Mouse (Mus musculus): ENCODE results near the gene Zfp9.
A peak's percentile ranks its signal among the peaks of the same experiment; 100 is the strongest.

The Zfp9 gene

DNA sequence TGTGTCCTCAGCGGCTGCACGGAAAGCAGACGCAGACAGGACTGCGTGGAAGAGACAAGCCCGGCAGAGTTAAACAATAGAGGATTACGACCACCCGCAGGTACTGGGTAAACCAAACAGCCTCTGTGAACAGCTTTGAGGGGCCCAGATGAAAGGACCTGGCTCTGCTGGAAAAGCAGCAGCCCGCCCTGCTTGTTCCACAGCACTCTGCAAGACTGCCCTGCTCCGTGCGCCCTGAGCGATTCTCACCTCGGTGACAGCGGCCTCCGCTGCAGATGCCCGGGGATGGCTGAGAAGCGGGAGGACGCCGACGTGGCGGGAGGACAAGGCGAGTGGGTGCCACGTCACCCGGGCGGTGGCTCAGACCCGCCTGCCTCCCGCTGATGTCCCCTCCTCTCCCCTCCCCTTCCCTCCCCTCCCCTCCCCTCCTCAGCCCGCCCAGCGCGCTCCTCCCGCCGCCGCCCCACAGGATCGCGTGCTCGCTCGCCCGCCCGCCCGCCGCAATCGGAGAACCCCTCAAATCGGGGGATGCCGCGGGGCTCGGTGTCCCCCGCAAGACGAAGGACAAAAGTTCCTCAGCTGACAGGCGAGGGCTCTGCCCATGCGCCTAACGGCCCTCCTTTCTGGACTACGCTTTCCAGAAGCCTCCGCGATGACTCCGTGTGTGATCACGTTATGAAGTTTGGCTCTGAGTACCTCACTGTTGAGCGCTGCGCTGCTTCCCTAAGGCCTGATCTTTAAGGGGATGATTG lies at the start of gene Zfp9:
Zfp9 (minus strand) TSS at position 364 of the 752 bp plus-strand sequence.
- DNase-seq (ENCODE audit: low spot score), result peak; percentile 78

DNA sequence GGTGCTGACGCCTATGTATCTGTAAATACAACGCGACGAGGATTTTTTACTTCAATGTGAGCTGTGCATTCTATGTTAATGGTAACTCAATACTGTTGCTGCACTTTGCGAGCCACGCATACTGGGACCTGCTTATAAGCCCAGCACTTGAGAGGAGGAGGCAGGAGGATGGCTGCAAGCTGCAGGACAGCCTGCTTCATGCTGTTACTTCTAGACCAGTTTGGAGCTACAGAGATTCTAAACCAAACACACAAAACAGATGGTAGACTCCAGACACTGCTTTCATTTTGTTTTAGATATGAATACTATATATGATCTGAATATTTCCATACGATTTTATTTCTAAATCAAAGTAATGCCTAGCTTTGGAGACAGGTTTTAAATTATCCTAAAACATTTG lies 41.5 kb upstream of the Zfp9 start:
- no peak for DNase-seq (ENCODE audit: low spot score)

DNA sequence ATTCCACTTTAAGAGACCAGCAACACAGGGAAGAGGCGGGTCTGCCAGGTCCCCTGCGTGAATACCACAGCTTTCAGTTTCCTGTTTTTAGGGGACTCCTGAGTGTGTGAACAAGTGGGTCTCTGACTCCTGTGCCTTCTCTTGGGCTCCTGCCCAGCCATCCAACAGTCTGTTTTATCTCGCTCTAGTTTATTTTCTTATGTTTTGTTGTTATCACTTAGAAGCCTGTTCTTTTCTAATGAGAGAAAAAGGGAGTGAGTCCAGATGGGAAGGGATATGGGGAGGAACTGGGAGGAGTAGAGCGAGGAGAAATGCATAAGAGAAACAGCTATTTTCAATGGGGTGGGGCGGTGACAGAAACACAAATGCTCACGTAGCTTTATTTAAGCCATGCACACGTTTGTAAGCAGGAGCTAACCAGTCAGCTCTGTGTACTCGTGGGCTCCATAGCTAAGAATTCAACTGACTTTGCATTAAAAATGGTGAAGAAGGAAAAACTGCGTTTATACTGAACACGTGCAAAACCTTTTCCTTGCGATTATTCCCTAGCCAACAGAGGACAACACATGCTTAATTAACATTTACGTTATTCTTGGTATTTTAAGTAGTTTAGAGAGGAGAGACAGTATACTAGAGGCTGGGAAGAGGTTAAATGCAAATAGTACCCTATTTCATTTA lies 34.4 kb upstream of the Zfp9 start:
- DNase-seq (ENCODE audit: low spot score), result no peak

DNA sequence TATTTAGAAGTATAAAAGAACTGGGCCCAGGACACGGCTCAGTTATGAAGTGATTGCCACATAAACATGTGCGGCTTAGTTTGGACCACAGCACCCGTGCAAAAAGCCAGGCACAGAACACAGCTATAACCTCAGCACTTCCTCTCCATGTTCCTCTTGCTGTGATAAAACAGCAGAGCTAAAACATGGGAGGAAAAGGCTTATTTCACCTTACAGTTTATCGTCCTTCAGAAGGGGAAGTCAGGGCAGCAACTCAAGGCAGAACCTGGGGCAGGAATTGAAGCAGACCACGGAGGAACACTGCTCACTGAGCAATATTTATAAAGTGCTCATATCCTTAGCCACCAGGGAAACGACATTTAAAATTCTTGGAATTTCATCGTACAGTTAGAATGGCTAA lies 19.9 kb upstream of the Zfp9 start:
- DNase-seq (ENCODE audit: low spot score), result no peak

DNA sequence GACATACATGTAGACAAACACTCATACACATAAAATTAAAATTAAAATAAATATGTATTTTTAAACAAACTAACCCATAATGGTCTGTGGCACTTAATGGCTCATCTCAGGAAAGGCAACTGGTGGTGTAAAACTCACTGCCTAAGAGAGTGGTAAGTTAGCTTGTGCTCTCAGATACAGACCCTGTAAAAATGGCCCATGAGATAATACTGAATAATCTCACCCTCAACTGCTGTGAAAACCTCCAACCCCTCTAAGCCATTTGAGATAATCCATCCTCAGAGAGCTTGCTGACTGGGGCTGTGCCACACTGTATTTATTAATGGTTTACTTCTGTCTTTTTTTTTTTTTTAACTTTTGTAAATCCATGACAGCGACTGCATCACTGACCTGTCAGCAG lies 3.0 kb upstream of the Zfp9 start:
- DNase-seq (ENCODE audit: low spot score), result no peak

DNA sequence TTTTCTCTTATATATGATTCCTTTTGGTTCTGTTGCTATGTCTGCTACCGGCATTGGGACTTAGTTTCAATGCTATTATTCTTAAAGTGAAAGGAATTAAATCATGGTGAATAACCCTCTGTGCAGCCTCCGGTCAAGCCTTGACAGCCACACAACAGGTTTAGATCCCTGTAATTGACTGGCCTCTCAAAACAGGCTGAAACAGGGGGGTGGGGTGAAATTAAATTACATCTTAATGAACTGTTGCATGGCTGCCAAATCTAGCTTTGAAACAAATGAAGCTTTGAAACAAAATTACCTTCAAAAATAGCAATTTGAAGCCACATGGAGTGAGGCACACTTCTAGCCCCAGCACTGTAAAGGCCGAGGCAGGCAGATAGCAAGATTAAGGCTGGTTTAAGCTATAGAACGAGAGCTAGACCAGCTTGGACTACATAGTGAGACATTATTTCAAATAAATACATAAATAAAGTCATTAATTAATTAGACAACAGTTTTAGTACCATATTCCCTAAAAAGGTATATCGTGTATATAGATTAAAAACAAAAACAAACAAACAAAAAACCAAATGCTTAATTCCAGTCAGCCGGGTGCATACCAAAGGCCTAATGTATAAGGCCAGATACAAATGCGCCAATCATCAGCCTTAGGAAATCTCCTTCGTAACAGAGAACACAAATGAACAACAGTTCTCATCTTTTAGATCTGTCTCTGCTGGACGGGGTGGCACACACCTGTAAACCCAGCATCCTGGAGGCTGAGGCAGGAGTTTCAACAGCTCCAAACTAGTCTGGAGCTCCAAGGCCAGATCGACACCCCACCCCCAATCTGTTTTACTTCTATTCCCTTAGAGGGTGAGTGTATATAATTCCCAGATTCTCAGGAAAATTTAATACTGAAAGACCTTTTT lies 990 bp downstream of the Zfp9 start:
- DNase-seq (ENCODE audit: low spot score), result peak; percentile 21

DNA sequence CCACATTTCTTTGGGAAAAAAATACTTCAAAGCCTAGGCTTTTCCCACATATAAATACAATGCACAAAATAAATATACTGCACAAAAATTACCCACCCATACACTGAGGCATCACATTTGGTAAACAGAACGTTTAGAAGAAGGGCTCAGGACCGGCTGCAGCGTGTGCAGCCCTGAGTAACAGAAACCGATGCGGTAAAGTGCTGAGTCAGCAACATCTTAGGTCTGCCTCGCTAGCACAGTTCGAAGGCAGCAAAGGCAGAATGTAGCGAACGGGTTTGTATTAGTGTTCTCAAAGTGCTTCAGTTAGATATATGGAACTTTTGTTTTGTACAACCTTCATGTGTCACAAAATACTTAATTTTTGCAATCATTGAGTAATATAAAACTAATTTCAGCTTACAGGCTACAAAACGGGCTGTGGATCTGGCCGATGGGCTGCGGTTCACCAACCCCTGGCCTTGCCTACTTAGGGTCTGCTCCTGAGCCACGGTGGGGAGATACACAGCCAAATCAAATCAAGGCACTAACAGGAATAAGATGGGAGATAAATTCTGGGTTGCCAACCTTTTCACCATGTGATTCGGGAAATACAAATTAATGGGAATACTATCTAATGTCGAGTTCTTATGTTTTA lies 16.9 kb downstream of the Zfp9 start:
- no peak for DNase-seq (ENCODE audit: low spot score)

DNA sequence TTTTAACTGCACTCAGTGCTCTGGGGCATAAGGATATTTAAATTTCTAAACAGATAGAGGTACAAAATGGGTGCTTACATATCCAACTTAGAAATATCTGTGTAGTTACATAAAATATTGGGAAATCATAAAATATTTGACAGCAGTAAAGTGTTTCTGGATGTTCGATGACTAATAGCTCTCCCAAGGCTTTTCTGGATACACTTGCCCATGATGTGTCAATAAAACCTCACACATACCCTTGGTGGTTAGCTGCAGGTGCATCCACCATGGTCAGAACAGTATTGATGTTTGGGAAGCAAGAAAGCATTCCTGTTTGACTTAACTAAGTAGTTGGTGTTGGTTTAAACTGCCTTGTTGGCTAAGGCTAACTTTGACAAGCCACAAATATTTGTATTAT lies 21.4 kb downstream of the Zfp9 start:
- no peak for DNase-seq (ENCODE audit: low spot score)

DNA sequence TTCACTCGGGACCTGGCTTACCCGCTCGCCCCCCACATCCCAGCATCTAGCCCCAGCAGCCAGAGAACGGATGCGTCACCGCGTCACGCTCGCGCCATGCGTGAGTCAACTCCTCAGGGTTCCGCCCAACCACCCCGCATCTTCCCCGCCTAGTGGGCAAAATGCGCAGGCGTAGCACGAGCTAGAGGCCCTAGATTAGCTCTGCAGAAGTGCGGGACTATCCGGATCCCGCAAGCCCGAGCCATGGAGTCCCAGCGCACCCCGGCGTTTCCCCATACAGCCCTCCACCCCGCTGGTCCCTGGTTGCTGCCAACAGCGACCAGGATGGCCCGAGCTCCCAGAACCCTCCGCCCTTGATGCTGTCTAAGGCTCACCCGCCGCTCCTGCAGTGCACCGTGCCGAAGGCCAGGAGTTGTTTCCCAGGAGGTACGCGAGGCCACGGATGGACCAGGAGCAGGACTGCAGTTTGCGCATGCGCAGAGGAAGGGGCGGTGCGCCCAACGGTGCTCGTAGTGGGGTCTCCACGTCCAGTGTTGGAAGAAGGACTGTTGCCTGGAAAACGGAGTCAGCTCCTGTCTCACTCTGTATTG lies 24.0 kb downstream of the Zfp9 start, which contains the start of gene Zfp248:
Zfp248 (minus strand) TSS at position 487 of the 590 bp plus-strand sequence.
- peak; percentile 92 for DNase-seq (ENCODE audit: low spot score)

DNA sequence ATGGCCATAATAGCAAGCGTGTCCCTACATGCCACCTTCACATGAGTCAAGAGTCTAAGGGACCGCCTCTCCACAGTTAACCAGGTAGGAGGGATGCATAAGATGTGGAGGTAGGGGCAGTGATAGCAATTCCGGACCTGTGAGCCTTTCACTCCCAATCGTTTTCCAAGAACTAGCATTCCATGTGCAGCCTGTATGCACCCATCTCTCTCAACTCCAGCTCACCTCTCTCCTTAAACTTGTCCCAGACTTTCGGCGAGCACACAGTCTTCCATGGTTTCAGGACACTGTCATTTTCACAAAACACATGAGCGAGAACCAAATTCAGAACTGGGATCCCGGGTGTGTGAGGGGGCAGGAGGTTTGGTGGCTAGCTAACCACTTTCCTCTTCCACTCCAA lies 24.7 kb downstream of the Zfp9 start:
- peak; percentile 20 for DNase-seq (ENCODE audit: low spot score)

DNA sequence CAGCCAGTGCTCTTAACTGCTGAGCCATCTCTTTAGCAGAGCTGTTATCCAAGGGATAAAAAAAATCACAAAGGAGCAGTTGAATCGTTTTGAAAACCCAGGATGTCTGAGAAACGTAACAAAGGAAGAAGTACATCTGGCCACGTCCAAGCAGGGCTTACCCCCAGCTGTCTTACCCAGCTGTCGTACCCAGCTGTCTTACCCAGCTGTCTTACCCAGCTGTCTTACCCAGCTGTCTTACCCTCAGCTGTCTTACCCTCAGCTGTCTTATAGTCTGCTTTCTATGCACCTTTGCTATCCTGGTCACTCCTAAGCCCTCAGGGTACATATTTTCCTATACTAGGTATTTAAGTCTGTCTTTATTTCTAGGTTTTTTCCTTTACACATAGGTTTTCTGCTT lies 47.6 kb downstream of the Zfp9 start:
- no peak for DNase-seq (ENCODE audit: low spot score)

DNA sequence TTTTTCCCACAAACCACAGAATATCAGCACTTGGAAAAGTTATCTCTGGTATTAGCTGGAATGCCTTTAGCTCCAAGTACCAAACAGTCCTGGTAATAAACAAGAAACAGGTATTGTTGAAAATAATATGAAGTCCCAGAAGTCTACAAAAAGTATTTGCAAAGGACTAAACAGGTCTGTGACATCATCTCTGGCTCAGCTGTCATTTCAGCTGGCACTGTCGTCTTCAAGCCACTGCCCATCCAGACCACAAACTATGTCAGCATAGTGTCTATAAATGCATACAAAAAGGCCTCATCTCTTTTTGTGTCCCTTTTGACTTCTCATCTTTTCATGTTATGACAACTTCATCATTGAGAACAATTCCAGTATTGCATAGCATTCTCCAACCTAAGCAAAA lies 52.5 kb downstream of the Zfp9 start:
- no peak for DNase-seq (ENCODE audit: low spot score)

DNA sequence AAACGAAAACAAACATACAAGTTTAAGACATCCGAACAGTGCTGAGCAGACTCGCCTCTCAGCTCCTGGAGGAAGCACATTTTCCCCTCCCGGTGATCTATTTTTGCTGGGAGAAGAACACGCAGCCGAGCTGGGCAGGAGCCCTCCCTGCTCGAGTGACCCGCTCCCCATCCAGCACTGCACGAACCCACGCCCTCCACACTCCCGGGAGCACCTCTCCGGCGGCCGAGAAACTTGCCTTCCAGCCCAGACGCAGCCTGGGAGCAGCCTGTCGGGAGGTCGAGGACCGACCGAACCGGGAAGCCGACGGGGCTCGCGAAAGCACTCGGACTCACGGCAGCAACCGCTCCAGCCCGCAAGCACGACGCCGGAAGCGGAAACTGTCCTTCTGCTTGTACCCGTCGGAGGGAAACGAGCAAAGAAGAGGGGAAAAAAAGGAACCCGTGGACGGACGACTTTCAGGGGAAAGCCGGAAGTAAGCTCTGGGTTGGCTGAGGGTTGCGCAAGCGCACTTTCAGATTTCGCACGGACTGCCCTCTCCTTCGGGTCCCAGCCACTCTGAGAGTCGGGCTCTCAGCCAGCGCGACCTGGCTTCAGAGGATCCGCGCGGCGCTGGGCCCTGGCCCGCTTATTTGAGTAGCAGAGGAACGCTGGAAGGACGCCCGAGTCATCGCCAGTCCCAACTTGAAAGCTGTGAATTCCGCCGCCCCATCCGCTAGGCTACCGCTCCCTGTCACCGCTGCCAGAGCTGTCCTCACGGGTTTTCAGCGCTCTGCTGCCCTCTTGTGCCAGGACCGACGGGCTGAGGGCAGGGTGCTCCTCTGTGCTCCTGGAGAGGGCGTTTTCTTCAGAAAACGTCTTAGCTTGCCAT lies 59.8 kb downstream of the Zfp9 start, which contains the start of gene Bms1:
Bms1 (minus strand) TSS at position 425 of the 871 bp plus-strand sequence.
- DNase-seq (ENCODE audit: low spot score), result peak; percentile 97
